Mouse (Mus musculus): Measurements from ENCODE around the gene Adrb1. TPM values are rescaled to one million over a fixed set of nuclear protein-coding genes. Genes with fewer than 3 reads are reported as not detected.

Gene Adrb1
- polyA plus RNA-seq, 1 experiment from 2014 or later: 1.2 TPM

GRCm38 (mm10) chr19:56703238-56704097, 18.5 kb upstream of the Adrb1 start:
- H3K36me3 ChIP-seq (ENCODE audit: insufficient read depth): no peaks in the 10 kb centered on the region
- 64% methylated on average over 12 of the region's 12 CpGs for WGBS
- ATAC-seq (ENCODE audit: insufficient read depth) (no peak), DNase-seq (no peak)
- H3K4me2 ChIP-seq: no peak overlapping the region
- peaks cover 11% of the 10 kb centered on the region; the same call in 1 of the 2 replicates for H3K4me1 ChIP-seq (ENCODE audit: insufficient read depth)
- no peaks in the 10 kb centered on the region for H3K9me3 ChIP-seq (ENCODE audit: low read depth, low read length)
- TF ChIP-seq CTCF (IDR thresholded peaks at IDR 0.05; ENCODE audit: low read depth): no peak
- H3K9ac ChIP-seq: no peak overlapping the region
- no peak overlapping the region for H3K4me3 ChIP-seq (ENCODE audit: low read depth, low read length)
- H3K27me3 ChIP-seq (ENCODE audit: insufficient read depth, low read length): no peaks in the 10 kb centered on the region
- H3K27ac ChIP-seq (ENCODE audit: low read depth): no peak overlapping the region

GRCm38 (mm10) chr19:56705026-56705675, 16.8 kb upstream of the Adrb1 start:
- Histone ChIP-seq H3K27me3 (ENCODE audit: insufficient read depth, low read length) (no peaks in the 10 kb centered on the region), H3K27ac (ENCODE audit: low read depth) (no peak overlapping the region), H3K4me3 (ENCODE audit: low read depth, low read length) (no peak overlapping the region), H3K9ac (no peak overlapping the region), H3K4me1 (ENCODE audit: insufficient read depth) (peaks cover 14% of the 10 kb centered on the region; the same call in 1 of the 2 replicates), H3K9me3 (ENCODE audit: low read depth, low read length) (no peaks in the 10 kb centered on the region), H3K36me3 (ENCODE audit: insufficient read depth) (no peaks in the 10 kb centered on the region), H3K4me2 (no peak overlapping the region)
- DNase-seq (no peak), ATAC-seq (ENCODE audit: insufficient read depth) (peak; percentile 51)
- TF ChIP-seq CTCF (IDR thresholded peaks at IDR 0.05; ENCODE audit: low read depth): no peak
- WGBS: 33% methylated on average over 8 of the region's 8 CpGs

DNA sequence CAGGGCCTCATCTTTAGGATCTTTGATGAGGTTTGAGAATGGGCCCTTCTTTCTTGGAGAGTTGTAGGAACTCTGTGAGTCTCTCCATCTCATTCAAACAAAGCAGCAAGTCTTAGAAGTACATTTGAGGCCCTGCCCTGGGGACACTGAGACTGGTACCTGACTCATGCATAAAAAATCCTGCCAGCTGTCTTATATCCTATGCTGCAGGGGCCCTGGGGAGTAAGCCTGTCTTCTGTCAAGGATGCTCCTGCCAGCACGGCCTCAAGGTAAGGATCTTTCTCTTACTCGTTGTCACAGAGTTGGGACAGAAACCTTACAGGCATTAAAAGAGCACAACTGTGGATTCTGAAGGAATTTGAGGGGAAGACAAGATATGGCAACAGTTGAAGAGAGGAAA, 13.2 kb upstream of the Adrb1 start:
- Histone ChIP-seq H3K4me2 (no peak overlapping the region), H3K36me3 (ENCODE audit: insufficient read depth) (no peaks in the 10 kb centered on the region), H3K9me3 (ENCODE audit: low read depth, low read length) (no peaks in the 10 kb centered on the region), H3K9ac (no peak overlapping the region), H3K27me3 (ENCODE audit: insufficient read depth, low read length) (no peaks in the 10 kb centered on the region), H3K4me3 (ENCODE audit: low read depth, low read length) (no peak overlapping the region), H3K27ac (ENCODE audit: low read depth) (no peak overlapping the region), H3K4me1 (ENCODE audit: insufficient read depth) (peaks cover 9% of the 10 kb centered on the region; the same call in 1 of the 2 replicates)
- DNase-seq (no peak), ATAC-seq (ENCODE audit: insufficient read depth) (no peak)
- 51% methylated on average over 2 of the region's 2 CpGs for WGBS
- TF ChIP-seq CTCF (IDR thresholded peaks at IDR 0.05; ENCODE audit: low read depth): no peak

GRCm38 (mm10) chr19:56710131-56710905, 11.7 kb upstream of the Adrb1 start:
- no peak for ATAC-seq (ENCODE audit: insufficient read depth)
- no peak for DNase-seq
- Histone ChIP-seq H3K9ac (no peak overlapping the region), H3K4me2 (no peak overlapping the region), H3K4me3 (ENCODE audit: low read depth, low read length) (no peak overlapping the region), H3K4me1 (ENCODE audit: insufficient read depth) (peaks cover 3% of the 10 kb centered on the region; the same call in 1 of the 2 replicates), H3K27ac (ENCODE audit: low read depth) (no peak overlapping the region), H3K9me3 (ENCODE audit: low read depth, low read length) (no peaks in the 10 kb centered on the region), H3K27me3 (ENCODE audit: insufficient read depth, low read length) (no peaks in the 10 kb centered on the region), H3K36me3 (ENCODE audit: insufficient read depth) (no peaks in the 10 kb centered on the region)
- 55% methylated on average over 17 of the region's 17 CpGs for WGBS
- TF ChIP-seq CTCF (IDR thresholded peaks at IDR 0.05; ENCODE audit: low read depth): no peak

GRCm38 (mm10) chr19:56713613-56714012, 8.4 kb upstream of the Adrb1 start:
- H3K9ac ChIP-seq: no peak overlapping the region
- H3K4me3 ChIP-seq (ENCODE audit: low read depth, low read length): no peak overlapping the region
- peaks cover 3% of the 10 kb centered on the region; the same call in 1 of the 2 replicates for H3K4me1 ChIP-seq (ENCODE audit: insufficient read depth)
- DNase-seq: no peak
- ATAC-seq (ENCODE audit: insufficient read depth): no peak
- H3K27ac ChIP-seq (ENCODE audit: low read depth): no peak overlapping the region
- H3K4me2 ChIP-seq: no peak overlapping the region
- H3K36me3 ChIP-seq (ENCODE audit: insufficient read depth): no peaks in the 10 kb centered on the region
- no peaks in the 10 kb centered on the region for H3K9me3 ChIP-seq (ENCODE audit: low read depth, low read length)
- TF ChIP-seq CTCF (IDR thresholded peaks at IDR 0.05; ENCODE audit: low read depth): no peak
- 0 out of 2 replicates have a peak, but pooled peaks cover 6% of the 10 kb centered on the region for H3K27me3 ChIP-seq (ENCODE audit: insufficient read depth, low read length)
- 88% methylated on average over 5 of the region's 5 CpGs for WGBS

DNA sequence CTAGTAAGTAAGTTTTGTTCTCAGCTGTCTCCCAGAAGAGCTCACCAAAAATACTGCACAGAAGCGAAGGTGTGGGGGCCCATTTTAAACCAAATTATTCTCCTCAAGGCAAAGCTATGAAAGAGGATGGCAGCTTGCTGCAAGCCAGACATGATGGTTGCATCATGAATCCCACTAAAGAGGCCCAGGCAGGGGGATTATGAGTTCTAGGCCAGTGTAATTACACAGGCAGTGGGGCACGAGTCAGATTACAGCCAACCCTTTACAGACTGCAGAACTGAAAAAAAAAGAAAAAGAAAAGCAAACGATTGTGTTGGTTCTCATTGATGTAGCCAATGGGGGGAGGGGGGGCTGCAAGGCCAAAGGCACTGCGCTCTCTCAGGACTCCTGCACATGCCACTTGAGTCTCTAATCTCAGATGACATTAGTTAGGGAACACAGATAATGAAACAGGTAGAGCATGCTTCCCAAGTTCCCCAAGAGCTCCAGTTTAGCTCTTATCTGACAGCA, 7.3 kb upstream of the Adrb1 start:
- no peak for TF ChIP-seq CTCF (IDR thresholded peaks at IDR 0.05; ENCODE audit: low read depth)
- DNase-seq (no peak), ATAC-seq (ENCODE audit: insufficient read depth) (no peak)
- Histone ChIP-seq H3K36me3 (ENCODE audit: insufficient read depth) (no peaks in the 10 kb centered on the region), H3K9ac (no peak overlapping the region), H3K4me2 (no peak overlapping the region), H3K27me3 (ENCODE audit: insufficient read depth, low read length) (0 out of 2 replicates have a peak, but pooled peaks cover 16% of the 10 kb centered on the region), H3K9me3 (ENCODE audit: low read depth, low read length) (no peaks in the 10 kb centered on the region), H3K27ac (ENCODE audit: low read depth) (no peak overlapping the region), H3K4me1 (ENCODE audit: insufficient read depth) (peaks cover 2% of the 10 kb centered on the region; the same call in 1 of the 2 replicates), H3K4me3 (ENCODE audit: low read depth, low read length) (no peak overlapping the region)
- WGBS: 49% methylated on average over 4 of the region's 4 CpGs

All from lung, embryonic 14.5 days (tissue).